Mouse (Mus musculus) C3H10T1/2 (cell line): ENCODE results near the gene Trim15. TPM values are rescaled to one million over a fixed set of nuclear protein-coding genes. Genes with fewer than 3 reads are reported as not detected.

Experiments
- polyA plus RNA-seq, 2 experiments: library from polyadenylated mRNA; unstranded; fragments of >200 nt; fragmentation: generic; extraction: Trizol; gene quantifications; one replicate each; pipeline ENCODE4 v1.2.1; 2012; ENCODE audit warnings: missing spikeins in 2 of 2

The Trim15 gene
- not detected for polyA plus RNA-seq

GRCm38 (mm10) chr17:36866719-36867527 is at the start of gene Trim15:
Gene Trim15 (minus strand): TSS chr17:36867210.

GRCm38 (mm10) chr17:36897552-36898205 is 30.7 kb upstream of the Trim15 start, which contains the start of gene Trim31:
Gene Trim31 (plus strand): TSS chr17:36898118.

GRCm38 (mm10) chr17:36890073-36890903 is 23.3 kb upstream of the Trim15 start, which contains the start of gene Trim40:
Gene Trim40 (minus strand): TSS chr17:36890123.

GRCm38 (mm10) chr17:36869284-36869954 is 2.4 kb upstream of the Trim15 start, which contains the start of gene Trim10:
Gene Trim10 (plus strand): TSS chr17:36869574.

GRCm38 (mm10) chr17:36836874-36837647 is 29.9 kb downstream of the Trim15 start, which contains the start of gene Trim26:
Gene Trim26 (plus strand): TSS chr17:36837134.

GRCm38 (mm10) chr17:36811871-36812270 is 55.1 kb downstream of the Trim15 start, which contains the start of gene H2-M10.6:
Gene H2-M10.6 (plus strand): TSS chr17:36812171.

Other genes with a start within 250 kb of the Trim15 start
- gene H2-M9, start 224.5 kb downstream of the Trim15 start, polyA plus RNA-seq, result not detected
- gene H2-M1, start 195.0 kb downstream of the Trim15 start, polyA plus RNA-seq, result not detected
- gene H2-M10.5, start 94.3 kb downstream of the Trim15 start, polyA plus RNA-seq, result not detected
- gene H2-M10.6, start 55.0 kb downstream of the Trim15 start, polyA plus RNA-seq, result not detected
- 10 to 100 TPM in 1 of 2 experiments, 1 to 10 TPM in 1; 8.2 to 32.7 TPM for gene Trim26, start 30.1 kb downstream of the Trim15 start, polyA plus RNA-seq
- gene Trim10, start 2.4 kb upstream of the Trim15 start, polyA plus RNA-seq, result under 1 TPM in 1 of 2 experiments, not detected in 1; 0.01 TPM
- gene Trim40, start 22.9 kb upstream of the Trim15 start, polyA plus RNA-seq, result not detected
- gene Trim31, start 30.9 kb upstream of the Trim15 start, polyA plus RNA-seq, result not detected
- gene Rnf39, start 75.7 kb upstream of the Trim15 start, polyA plus RNA-seq, result under 1 TPM; 0.05 to 0.08 TPM
- gene Ppp1r11, start 84.5 kb upstream of the Trim15 start, polyA plus RNA-seq, result 100 to 1,000 TPM; 197 to 372 TPM
- gene Znrd1, start 91.3 kb upstream of the Trim15 start, polyA plus RNA-seq, result 100 to 1,000 TPM in 1 of 2 experiments, 10 to 100 TPM in 1; 84.4 to 119 TPM
- gene Znrd1as, start 91.4 kb upstream of the Trim15 start, polyA plus RNA-seq, result 1 to 10 TPM in 1 of 2 experiments, under 1 TPM in 1; 0.77 to 7.1 TPM
- not detected for gene 2410137M14Rik, start 114.0 kb upstream of the Trim15 start, polyA plus RNA-seq
- under 1 TPM in 1 of 2 experiments, not detected in 1; 0.40 TPM for gene H2-M5, start 122.3 kb upstream of the Trim15 start, polyA plus RNA-seq
- 1 to 10 TPM; 4.6 to 6.5 TPM for gene Zfp57, start 134.0 kb upstream of the Trim15 start, polyA plus RNA-seq
- under 1 TPM in 1 of 2 experiments, not detected in 1; 0.04 TPM for gene Mog, start 156.2 kb upstream of the Trim15 start, polyA plus RNA-seq
- 10 to 100 TPM in 1 of 2 experiments, 1 to 10 TPM in 1; 2.5 to 13.3 TPM for gene Gabbr1, start 178.8 kb upstream of the Trim15 start, polyA plus RNA-seq
- gene Olfr90, start 221.3 kb upstream of the Trim15 start, polyA plus RNA-seq, result not detected
- gene Olfr91, start 231.1 kb upstream of the Trim15 start, polyA plus RNA-seq, result not detected